Mouse (Mus musculus) hindlimb bud, embryonic 11.5 days (tissue): ENCODE data around the gene 4921511C20Rik.

Experiments used
- DNase-seq: peaks from one replicate; pipeline ENCODE4 v3.0.0-alpha.2; 2012; ENCODE audit warnings: low read depth, low spot score; ENCODE audit errors: extremely low spot score

Gene 4921511C20Rik

GRCm38 (mm10) chrX:127393993-127394392 is at the start of gene 4921511C20Rik:
4921511C20Rik (plus strand) TSS chrX:127394293.
- DNase-seq, result no peak
